In the genomic region with DNA sequence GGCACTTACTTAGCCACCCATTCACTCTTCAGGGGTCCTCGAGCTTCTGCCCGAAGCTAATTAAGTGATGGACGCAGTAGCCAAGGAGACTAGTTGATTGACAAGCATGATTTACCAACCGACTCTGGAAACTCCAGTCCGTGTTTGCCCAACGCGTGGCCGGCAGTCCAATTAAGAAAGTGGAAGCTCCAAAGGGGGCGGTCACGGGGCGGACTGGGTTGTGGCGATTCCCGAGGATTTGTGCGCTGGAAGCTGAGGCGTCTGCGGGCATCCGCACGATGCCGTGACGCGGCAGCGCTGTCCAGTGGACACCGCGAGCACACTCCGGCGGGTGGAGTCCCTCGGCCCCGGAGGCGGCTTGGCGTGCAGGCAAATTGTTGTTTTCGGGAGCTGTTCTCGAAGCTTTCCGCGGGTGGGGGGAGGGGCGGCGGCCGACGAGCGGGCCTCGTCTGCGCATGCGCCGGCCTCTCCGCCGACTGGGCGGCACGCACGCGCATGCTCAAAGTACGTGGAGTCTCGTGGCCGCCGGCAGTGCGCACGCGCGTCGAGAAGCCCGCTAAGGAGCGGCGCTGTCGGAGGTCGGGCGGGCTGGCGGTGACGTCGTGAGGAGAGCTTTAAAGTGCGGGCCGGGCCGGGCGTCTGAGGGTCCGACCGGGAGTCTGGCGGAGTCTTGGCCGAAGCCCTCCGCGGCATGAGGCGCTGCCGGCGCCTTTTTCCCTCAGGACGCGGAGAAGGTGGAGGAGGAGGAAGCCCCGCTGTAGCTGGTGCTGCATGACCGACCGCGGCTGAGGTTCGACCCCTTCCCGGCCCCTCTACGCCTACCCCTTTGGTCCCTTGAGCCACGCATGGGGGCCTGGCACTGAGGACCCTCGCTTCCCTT, we compare ENCODE assay signal across 7 mouse cellular contexts. TPM values are rescaled to one million over a fixed set of nuclear protein-coding genes. Genes with fewer than 3 reads are reported as not detected.
DNase-seq lines count a peak whose midpoint lies in the region; ATAC-seq and TF ChIP-seq lines count a peak whose summit lies in the region.

No protein-coding gene starts in this region.

- H3K36me3 ChIP-seq in embryonic facial prominence, embryonic 10.5 days (replicated peaks): peaks cover 17% of the 10 kb centered on the region
- peaks cover 9% of the 10 kb centered on the region; the same call in 1 of the 2 replicates for H3K36me3 ChIP-seq in intestine, postnatal 0 days (ENCODE audit: control insufficient read depth, insufficient read depth)
- peaks cover 9% of the 10 kb centered on the region; the same call in 1 of the 2 replicates for H3K36me3 ChIP-seq in midbrain, embryonic 12.5 days
- H3K36me3 ChIP-seq in small intestine, adult 2 months (ENCODE audit: control insufficient read depth, insufficient read depth, low read length): peaks cover 5% of the 10 kb centered on the region

- H3K27ac ChIP-seq in embryonic facial prominence, embryonic 10.5 days (replicated peaks): peak overlapping the region; percentile 94
- H3K27ac ChIP-seq in intestine, postnatal 0 days (ENCODE audit: low read depth, low read length): peak overlapping the region; percentile 98
- H3K27ac ChIP-seq in midbrain, embryonic 12.5 days (replicated peaks): peak overlapping the region; percentile 100
- H3K27ac ChIP-seq in small intestine, adult 2 months (ENCODE audit: insufficient read depth, low read depth, low read length): peak overlapping the region; percentile 90

- no peak; the same call in 1 of the 2 replicates for TF ChIP-seq CTCF in intestine, postnatal 0 days (IDR thresholded peaks at IDR 0.05; ENCODE audit: low read depth)
- no peak for TF ChIP-seq CTCF in small intestine, adult 2 months (IDR thresholded peaks at IDR 0.05; ENCODE audit: extremely low read depth, insufficient read length, insufficient replicate concordance, low read depth, low read length)

- peak overlapping the region; percentile 91 for H3K4me2 ChIP-seq in intestine, postnatal 0 days (replicated peaks; ENCODE audit: low read depth)
- H3K4me2 ChIP-seq in midbrain, embryonic 12.5 days (replicated peaks): peak overlapping the region; percentile 97

- TF ChIP-seq POLR2A in small intestine, adult 2 months (IDR thresholded peaks at IDR 0.05; ENCODE audit: low read depth, low read length): peak; percentile 85

- H3K9ac ChIP-seq in intestine, postnatal 0 days (ENCODE audit: low read depth, low read length): peak overlapping the region; percentile 95
- H3K9ac ChIP-seq in midbrain, embryonic 12.5 days (replicated peaks): peak overlapping the region; percentile 94

- H3K4me3 ChIP-seq in embryonic facial prominence, embryonic 10.5 days: peak overlapping the region; percentile 97
- H3K4me3 ChIP-seq in intestine, postnatal 0 days (ENCODE audit: low read depth, low read length): peak overlapping the region; percentile 95
- peak overlapping the region; percentile 95 for H3K4me3 ChIP-seq in midbrain, embryonic 12.5 days
- H3K4me3 ChIP-seq in small intestine, adult 2 months (ENCODE audit: low read depth, low read length): peak overlapping the region; percentile 73

- no peaks in the 10 kb centered on the region for H3K9me3 ChIP-seq in embryonic facial prominence, embryonic 10.5 days
- H3K9me3 ChIP-seq in intestine, postnatal 0 days (ENCODE audit: control insufficient read depth): no peaks in the 10 kb centered on the region
- no peaks in the 10 kb centered on the region for H3K9me3 ChIP-seq in midbrain, embryonic 12.5 days

- peaks cover 38% of the 10 kb centered on the region for H3K4me1 ChIP-seq in embryonic facial prominence, embryonic 10.5 days
- H3K4me1 ChIP-seq in intestine, postnatal 0 days (replicated peaks; ENCODE audit: control insufficient read depth, insufficient read depth, low read length): peaks cover 3% of the 10 kb centered on the region; the same call in 1 of the 2 replicates
- H3K4me1 ChIP-seq in midbrain, embryonic 12.5 days: peaks cover 40% of the 10 kb centered on the region
- peaks cover 5% of the 10 kb centered on the region for H3K4me1 ChIP-seq in small intestine, adult 2 months (ENCODE audit: control insufficient read depth, insufficient read depth, insufficient read length, low read length)

- intact Hi-C loops in left cerebral cortex, postnatal 4 days (cut with DNase I): no loop called here

- WGBS in embryonic facial prominence, embryonic 10.5 days: under 1% methylated on average over 91 of the region's 91 CpGs
- under 1% methylated on average over 85 of the region's 91 CpGs for WGBS in intestine, postnatal 0 days
- WGBS in midbrain, embryonic 12.5 days: under 1% methylated on average over 91 of the region's 91 CpGs
- WGBS in small intestine, adult 2 months: under 1% methylated on average over 91 of the region's 91 CpGs

- no peaks in the 10 kb centered on the region for H3K27me3 ChIP-seq in embryonic facial prominence, embryonic 10.5 days (replicated peaks; ENCODE audit: low read depth, poor library complexity, severe bottlenecking)
- H3K27me3 ChIP-seq in intestine, postnatal 0 days (replicated peaks; ENCODE audit: control insufficient read depth, insufficient read depth, low read length): no peaks in the 10 kb centered on the region
- no peaks in the 10 kb centered on the region for H3K27me3 ChIP-seq in midbrain, embryonic 12.5 days
- H3K27me3 ChIP-seq in small intestine, adult 2 months (ENCODE audit: control insufficient read depth, insufficient read depth, low read length): no peaks in the 10 kb centered on the region

- peak; percentile 96 for DNase-seq in adrenal gland, postnatal 10 days
- DNase-seq in embryonic facial prominence, embryonic 10.5 days (ENCODE audit: low spot score): peak; percentile 98
- DNase-seq in gonadal fat pad, adult 2 months (ENCODE audit: low read depth): peak; percentile 75
- DNase-seq in left cerebral cortex, postnatal 4 days: peak; percentile 98

- peak; percentile 89 for ATAC-seq in intestine, postnatal 0 days
- ATAC-seq in midbrain, embryonic 12.5 days (ENCODE audit: low FRiP score, low read depth): peak; percentile 87

RNA-seq across cellular contexts. Expression of a gene that starts 1.5 kb away (rescaled TPM):
- 10 to 100 TPM; 68.6 to 72.6 TPM for total RNA-seq in adrenal gland, postnatal 10 days (2021)
- 39.1 and 40.1 TPM in 2 replicates for polyA plus RNA-seq in embryonic facial prominence, embryonic 10.5 days (2016; fragmentation: Nextera tagmentation; extraction: Ambion mirVana)
- polyA plus RNA-seq in gonadal fat pad, adult 2 months (2012; rRNA removed): 31.3 and 34.8 TPM in 2 replicates
- 37.3 and 41.7 TPM in 2 replicates for polyA plus RNA-seq in intestine, postnatal 0 days (2015; fragmentation: Nextera tagmentation; extraction: Ambion mirVana)
- total RNA-seq in left cerebral cortex, postnatal 4 days (2021): 10 to 100 TPM; 30.9 to 32.3 TPM
- polyA plus RNA-seq in midbrain, embryonic 12.5 days (2016; fragmentation: Nextera tagmentation; extraction: Ambion mirVana): 33.8 and 40.1 TPM in 2 replicates
- 12.2 and 20.4 TPM in 2 replicates for polyA plus RNA-seq in small intestine, adult 2 months (2012; rRNA removed)

Comparison
In these comparisons a context has a peak if more than half of its experiments do, and no peak if none do; other contexts are left out.
1. Peak in every context shown above with its lines: DNase-seq, ATAC-seq, H3K4me3 ChIP-seq and H3K27ac ChIP-seq.